Mouse (Mus musculus) ES-E14 (cell line): Measurements from ENCODE around the gene Dnah3.

Experiments
- HCFC1 ChIP-seq: IDR thresholded peaks from 2 replicates; pipeline ENCODE4 v1.6.1; 2012; ENCODE audit warnings: low read length, inconsistent platforms, borderline replicate concordance; ENCODE audit not compliant: insufficient read depth
- MAFK ChIP-seq: IDR thresholded peaks from 2 replicates; pipeline ENCODE4 v1.6.1; 2014; ENCODE audit warnings: mild to moderate bottlenecking, low read depth, low read length, inconsistent platforms; ENCODE audit not compliant: insufficient read depth
- ZC3H11A ChIP-seq: IDR thresholded peaks from 2 replicates; pipeline ENCODE4 v1.6.1; 2012; ENCODE audit warnings: low read depth, mild to moderate bottlenecking, inconsistent platforms, low read length, borderline replicate concordance
- ZNF384 ChIP-seq: IDR thresholded peaks from 2 replicates; pipeline ENCODE4 v1.6.1; 2012; ENCODE audit warnings: low read depth, low read length, inconsistent platforms

- no peak for TF ChIP-seq HCFC1
- TF ChIP-seq ZC3H11A = no peak
- no peak for TF ChIP-seq MAFK
- TF ChIP-seq ZNF384 = no peak
Observed at GRCm38 (mm10) chr7:119873050-119873449, 222.0 kb downstream of the Dnah3 start.
